Comparison of ENCODE assay signal across 15 mouse cellular contexts in the genomic region with DNA sequence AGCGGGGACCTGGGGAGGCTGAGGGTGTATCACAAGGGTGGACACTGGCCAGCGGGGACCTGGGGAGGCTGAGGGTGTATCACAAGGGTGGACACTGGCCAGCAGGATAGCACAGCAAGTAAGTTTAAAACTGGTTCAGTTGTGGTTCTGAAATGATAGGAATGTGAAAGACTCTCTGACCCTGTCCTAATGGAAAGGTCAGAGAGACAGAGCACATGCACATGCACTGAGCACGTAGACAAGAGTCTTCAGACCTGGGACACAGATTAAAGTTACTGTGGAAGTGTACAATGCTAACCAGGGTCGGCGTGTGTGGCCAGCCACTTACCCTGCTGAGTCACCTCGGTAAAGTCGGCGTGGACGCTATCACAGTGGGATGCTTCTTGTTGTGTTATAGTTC. TPM values are rescaled to one million over a fixed set of nuclear protein-coding genes. Genes with fewer than 3 reads are reported as not detected.
"Had no signal": no experiment of that assay in that cellular context is flagged by ENCODE, and none has a peak within 500 bp of the region (broad histone marks: within the 10 kb centered on the region; RNA-seq: fewer than 3 reads in every experiment).

No protein-coding gene starts in this region.

- H3K27me3 ChIP-seq: limb, embryonic 12.5 days; limb, embryonic 15.5 days; midbrain, embryonic 13.5 days had no signal

- H3K9me3 ChIP-seq: limb, embryonic 12.5 days; limb, embryonic 15.5 days; midbrain, embryonic 13.5 days had no signal

- ATAC-seq: midbrain, embryonic 13.5 days; midbrain, embryonic 16.5 days had no signal

- H3K4me2 ChIP-seq: limb, embryonic 12.5 days; limb, embryonic 15.5 days; midbrain, embryonic 13.5 days had no signal

- H3K27ac ChIP-seq: limb, embryonic 12.5 days; limb, embryonic 15.5 days; liver, embryonic 14.5 days; macrophage; midbrain, embryonic 13.5 days had no signal

- H3K9ac ChIP-seq: limb, embryonic 12.5 days; limb, embryonic 15.5 days; liver, embryonic 14.5 days; midbrain, embryonic 13.5 days had no signal

- DNase-seq: kidney, adult 18-20 months; kidney, adult 9 months; kidney, postnatal 14 days; kidney, postnatal 4 days; left cerebral cortex, postnatal 4 days; lung, adult 2 months; thymus, adult 18-20 months; thymus, postnatal 36 days had no signal

- H3K4me1 ChIP-seq: limb, embryonic 12.5 days had no signal

- H3K4me3 ChIP-seq: limb, embryonic 12.5 days; limb, embryonic 15.5 days; midbrain, embryonic 13.5 days had no signal

RNA-seq across cellular contexts. Expression of a gene that starts 57.4 kb away (rescaled TPM):
- total RNA-seq: megakaryocyte, adult 5-6 weeks had no signal
